Mouse (Mus musculus) myocyte (in vitro differentiated cells): ENCODE data around the gene Nr2e1. TPM values are rescaled to one million over a fixed set of nuclear protein-coding genes. Genes with fewer than 3 reads are reported as not detected.

ENCODE experiments used
- H3K27me3 ChIP-seq: one replicate; pipeline ENCODE4 v1.6.1; 2011; ENCODE audit not compliant: control insufficient read depth, insufficient read depth, insufficient read length
- H3K36me3 ChIP-seq: one replicate; pipeline ENCODE4 v1.6.1; 2011; ENCODE audit not compliant: control insufficient read depth, insufficient read depth
- H3K4me2 ChIP-seq: one replicate; pipeline ENCODE4 v1.6.1; 2011; ENCODE audit warnings: low read depth, control low read depth
- H3K4me3 ChIP-seq: one replicate; pipeline ENCODE4 v1.5.1; 2011; ENCODE audit warnings: mild to moderate bottlenecking, control low read depth, moderate library complexity
- H3K79me2 ChIP-seq: one replicate; pipeline ENCODE4 v1.6.1; 2011; ENCODE audit not compliant: control insufficient read depth, insufficient read depth
- H3ac ChIP-seq: one replicate; pipeline ENCODE4 v1.6.1; 2011; ENCODE audit not compliant: control insufficient read depth, insufficient read length
- CEBPB ChIP-seq: IDR thresholded peaks from 2 replicates; pipeline ENCODE4 v1.6.1; 2011; ENCODE audit warnings: mild to moderate bottlenecking, moderate library complexity; ENCODE audit not compliant: poor library complexity, insufficient read depth, severe bottlenecking
- E2F4 ChIP-seq: IDR thresholded peaks from one replicate; pipeline ENCODE4 v1.6.1; 2011; ENCODE audit warnings: mild to moderate bottlenecking, control low read depth, moderate library complexity; ENCODE audit not compliant: insufficient read depth
- MAX ChIP-seq: IDR thresholded peaks from one replicate; pipeline ENCODE4 v1.6.1; 2011; ENCODE audit warnings: low read depth, mild to moderate bottlenecking, control low read depth
- MYOD1 ChIP-seq, 3 experiments: IDR thresholded peaks; one replicate each; pipeline ENCODE4 v1.6.1; 2011; ENCODE audit warnings: control low read depth in 2 of 3, low read depth in 2 of 3, mild to moderate bottlenecking in 2 of 3, moderate library complexity in 1 of 3; ENCODE audit not compliant: insufficient read length in 2 of 3, control insufficient read depth in 1 of 3
- MYOG ChIP-seq, 3 experiments: IDR thresholded peaks; one replicate each; pipeline ENCODE4 v1.6.1; 2011; ENCODE audit warnings: control low read depth in 2 of 3, low read depth in 2 of 3, mild to moderate bottlenecking in 2 of 3; ENCODE audit not compliant: insufficient read length in 2 of 3, control insufficient read depth in 1 of 3, insufficient read depth in 1 of 3
- POLR2A ChIP-seq: IDR thresholded peaks from one replicate; pipeline ENCODE4 v1.6.1; 2011; ENCODE audit warnings: low read depth, mild to moderate bottlenecking, control low read depth, moderate library complexity; ENCODE audit not compliant: insufficient read length
- POLR2AphosphoS2 ChIP-seq: IDR thresholded peaks from one replicate; pipeline ENCODE4 v1.6.1; 2011; ENCODE audit warnings: low read depth, control low read depth; ENCODE audit not compliant: insufficient read length
- REST ChIP-seq: IDR thresholded peaks from one replicate; pipeline ENCODE4 v1.6.1; 2011; ENCODE audit warnings: mild to moderate bottlenecking, control low read depth, moderate library complexity; ENCODE audit not compliant: insufficient read depth, insufficient read length
- SRF ChIP-seq: IDR thresholded peaks from one replicate; pipeline ENCODE4 v1.6.1; 2011; ENCODE audit warnings: low read depth; ENCODE audit not compliant: control insufficient read depth, insufficient read length
- TCF12 ChIP-seq: IDR thresholded peaks from one replicate; pipeline ENCODE4 v1.6.1; 2011; ENCODE audit warnings: mild to moderate bottlenecking, control low read depth; ENCODE audit not compliant: poor library complexity, insufficient read depth, severe bottlenecking
- TCF3 ChIP-seq: IDR thresholded peaks from one replicate; pipeline ENCODE4 v1.6.1; 2011; ENCODE audit warnings: low read depth, control low read depth; ENCODE audit not compliant: insufficient read length
- USF1 ChIP-seq: IDR thresholded peaks from one replicate; pipeline ENCODE4 v1.6.1; 2011; ENCODE audit warnings: low read depth, mild to moderate bottlenecking, control low read depth, moderate library complexity
- polyA plus RNA-seq: library from polyadenylated mRNA; unstranded; fragments of >200 nt; fragmentation: generic; extraction: Trizol; gene quantifications from one replicate; pipeline ENCODE4 v1.2.1, GENCODE M21; 2012; ENCODE audit warnings: missing spikeins

Nr2e1 gene
- polyA plus RNA-seq, 1 experiment = not detected

DNA sequence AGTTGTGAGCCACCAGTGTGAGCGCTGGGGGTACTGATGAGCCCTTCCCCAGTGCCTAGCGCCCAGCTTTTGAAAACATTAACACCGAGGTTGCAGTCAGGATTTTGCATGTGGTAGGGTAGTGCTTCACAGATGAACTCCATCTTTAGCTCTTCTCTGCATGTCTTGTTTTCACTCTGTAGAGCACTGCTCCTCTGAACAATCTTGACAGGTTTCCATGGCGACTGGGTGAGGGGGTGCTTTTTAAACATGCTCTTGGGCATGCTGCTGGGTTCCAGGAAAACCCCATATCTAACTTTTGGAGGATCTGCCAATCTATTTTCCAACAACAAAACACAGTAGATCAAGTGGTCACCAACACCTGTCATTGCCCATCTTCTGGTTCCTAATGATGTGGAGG lies 23.3 kb upstream of the Nr2e1 start:
- no peak overlapping the region for H3K4me2 ChIP-seq
- TF ChIP-seq MYOD1 (IDR thresholded peaks at IDR 0.05; ENCODE audit: control insufficient read depth in 1 of 3, insufficient read length in 2 of 3, low read depth in 2 of 3) = peak in 1 of 3 experiments; percentile 4
- no peak for TF ChIP-seq MYOG (IDR thresholded peaks at IDR 0.05; ENCODE audit: control insufficient read depth in 1 of 3, insufficient read depth in 1 of 3, insufficient read length in 2 of 3, low read depth in 2 of 3)
- H3K27me3 ChIP-seq = no peaks in the 10 kb centered on the region

DNA sequence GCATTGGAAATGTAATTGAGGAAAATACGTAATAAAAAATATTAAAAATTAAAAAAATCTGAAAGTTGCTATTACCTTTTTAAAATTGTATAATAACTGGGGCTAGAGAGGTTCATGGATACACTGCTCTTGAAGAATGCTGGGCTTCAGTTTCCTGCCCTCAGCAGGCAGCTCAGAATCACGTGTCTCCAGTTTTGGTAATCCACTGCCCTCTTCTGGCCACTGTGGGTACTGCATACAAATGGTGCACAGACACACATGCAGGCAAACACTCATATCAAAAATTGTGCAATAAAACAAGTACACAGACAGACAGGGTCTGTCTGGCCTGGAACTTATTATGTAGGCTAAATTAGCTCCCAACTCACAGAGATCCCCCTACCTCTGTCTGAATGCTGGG lies 21.4 kb upstream of the Nr2e1 start:
- H3K36me3 ChIP-seq = no peaks in the 10 kb centered on the region
- H3K79me2 ChIP-seq = no peaks in the 10 kb centered on the region
- H3ac ChIP-seq = no peak overlapping the region
- no peak overlapping the region for H3K4me3 ChIP-seq
- H3K4me2 ChIP-seq = no peak overlapping the region
- H3K27me3 ChIP-seq = no peaks in the 10 kb centered on the region
- TF ChIP-seq USF1 (peak; percentile 9), E2F4 (no peak), MAX (no peak), SRF (no peak)

More for the DNA sequence above, 23.3 kb upstream of the Nr2e1 start:
- Histone ChIP-seq H3ac (no peak overlapping the region), H3K36me3 (no peaks in the 10 kb centered on the region), H3K79me2 (no peaks in the 10 kb centered on the region), H3K4me3 (no peak overlapping the region)

- Histone ChIP-seq H3K36me3 (no peaks in the 10 kb centered on the region), H3K79me2 (no peaks in the 10 kb centered on the region), H3K4me3 (no peak overlapping the region), H3K27me3 (no peaks in the 10 kb centered on the region), H3ac (no peak overlapping the region), H3K4me2 (no peak overlapping the region)
- TF ChIP-seq CEBPB (no peak), MYOD1 (IDR thresholded peaks at IDR 0.05; ENCODE audit: control insufficient read depth in 1 of 3, insufficient read length in 2 of 3, low read depth in 2 of 3) (no peak), MAX (no peak), POLR2AphosphoS2 (no peak), REST (no peak), MYOG (IDR thresholded peaks at IDR 0.05; ENCODE audit: control insufficient read depth in 1 of 3, insufficient read depth in 1 of 3, insufficient read length in 2 of 3, low read depth in 2 of 3) (no peak), USF1 (no peak), TCF12 (no peak), POLR2A (no peak), E2F4 (no peak)
Measured at GRCm38 (mm10) chr10:42601556-42601955, 18.1 kb upstream of the Nr2e1 start.

GRCm38 (mm10) chr10:42598615-42599014 lies 15.2 kb upstream of the Nr2e1 start:
- TF ChIP-seq E2F4 = no peak
- no peak for TF ChIP-seq POLR2AphosphoS2
- no peak for TF ChIP-seq MAX
- TF ChIP-seq MYOG (IDR thresholded peaks at IDR 0.05; ENCODE audit: control insufficient read depth in 1 of 3, insufficient read depth in 1 of 3, insufficient read length in 2 of 3, low read depth in 2 of 3) = no peak
- no peak for TF ChIP-seq USF1
- no peak for TF ChIP-seq SRF
- no peak for TF ChIP-seq POLR2A
- TF ChIP-seq REST = no peak
- no peak for TF ChIP-seq TCF3
- TF ChIP-seq MYOD1 (IDR thresholded peaks at IDR 0.05; ENCODE audit: control insufficient read depth in 1 of 3, insufficient read length in 2 of 3, low read depth in 2 of 3) = no peak
- TF ChIP-seq CEBPB = no peak
- TF ChIP-seq TCF12 = no peak
- Histone ChIP-seq H3K36me3 (no peaks in the 10 kb centered on the region), H3K79me2 (no peaks in the 10 kb centered on the region), H3K4me3 (no peak overlapping the region), H3ac (no peak overlapping the region), H3K27me3 (peaks cover 10% of the 10 kb centered on the region), H3K4me2 (no peak overlapping the region)

GRCm38 (mm10) chr10:42593201-42593600 lies 9.8 kb upstream of the Nr2e1 start:
- Histone ChIP-seq H3K79me2 (no peaks in the 10 kb centered on the region), H3K4me3 (no peak overlapping the region), H3K36me3 (no peaks in the 10 kb centered on the region), H3ac (no peak overlapping the region), H3K27me3 (peaks cover 61% of the 10 kb centered on the region), H3K4me2 (no peak overlapping the region)
- TF ChIP-seq MAX (no peak), POLR2AphosphoS2 (no peak), TCF12 (no peak), POLR2A (no peak), USF1 (no peak), CEBPB (no peak), E2F4 (no peak), MYOD1 (IDR thresholded peaks at IDR 0.05; ENCODE audit: control insufficient read depth in 1 of 3, insufficient read length in 2 of 3, low read depth in 2 of 3) (no peak), TCF3 (no peak), SRF (no peak), REST (no peak), MYOG (IDR thresholded peaks at IDR 0.05; ENCODE audit: control insufficient read depth in 1 of 3, insufficient read depth in 1 of 3, insufficient read length in 2 of 3, low read depth in 2 of 3) (no peak)
